Mouse (Mus musculus): ENCODE measurements at regions not wholly inside any gene's neighbourhood (a gene's known extent, or its start where the extent isn't known, plus 50 kb on each side); places are given as distances from the start of the nearest gene placed in this dataset.

GRCm38 (mm10) chr2:129918141-129918790 is 93.9 kb upstream of the Tgm3 start:
- TF ChIP-seq CTCF (IDR thresholded peaks at IDR 0.05; ENCODE audit: borderline replicate concordance, extremely low read depth, insufficient read depth, insufficient read length) (no peak), POLR2A (IDR thresholded peaks at IDR 0.05; ENCODE audit: borderline replicate concordance, extremely low read depth, insufficient read depth, insufficient read length, poor library complexity, severe bottlenecking) (no peak)
